Mouse (Mus musculus) bone marrow, adult 2 months (tissue): ENCODE results near the gene Tnfrsf21.

Source experiments
- CTCF ChIP-seq: fragments of 200-500 bp; IDR thresholded peaks from 2 replicates; pipeline ENCODE4 v1.5.1; 2011; ENCODE audit warnings: low read length, control low read depth; ENCODE audit not compliant: control insufficient read depth, insufficient read depth
- POLR2A ChIP-seq: fragments of 200-500 bp; IDR thresholded peaks from 2 replicates; pipeline ENCODE4 v1.6.1; 2011; ENCODE audit warnings: low read depth, mild to moderate bottlenecking, control low read depth, low read length, borderline replicate concordance; ENCODE audit not compliant: control insufficient read depth

DNA sequence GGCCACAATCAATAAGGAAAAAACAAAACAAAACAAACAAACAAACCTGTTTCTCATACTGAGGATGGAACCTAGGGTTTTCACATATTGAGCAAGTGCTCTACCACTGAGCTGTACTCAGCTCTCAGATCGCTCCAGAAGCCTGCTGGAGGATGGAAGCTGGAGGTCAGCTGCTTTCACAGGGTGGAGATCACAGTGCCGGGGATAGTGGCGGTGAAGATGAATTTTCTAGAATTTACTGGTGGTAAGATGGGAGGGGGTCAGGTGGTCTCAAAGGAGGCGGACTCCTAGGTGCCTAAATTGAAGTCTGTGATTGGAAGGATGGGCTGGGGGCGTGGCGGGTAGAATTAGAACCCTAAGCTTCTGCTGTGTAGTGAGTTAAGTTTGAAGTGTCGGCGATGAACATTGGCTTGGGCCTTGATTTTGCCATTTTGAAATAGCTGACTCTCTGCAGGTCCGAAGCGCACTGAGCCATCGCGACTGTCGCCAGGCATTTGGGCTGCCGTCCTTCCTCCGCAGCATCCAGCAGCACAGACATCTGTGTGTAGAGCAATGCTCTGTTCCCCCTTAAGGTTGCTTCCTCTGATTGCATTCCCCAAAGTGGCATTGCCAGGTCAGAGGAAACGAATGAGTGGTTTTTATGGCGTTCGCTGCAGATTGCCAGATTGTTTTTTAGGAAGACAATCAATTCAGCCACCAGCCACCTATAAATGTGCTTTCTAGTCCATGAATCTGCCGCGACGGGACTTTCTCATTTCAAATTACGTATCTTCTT lies 9.7 kb downstream of the Tnfrsf21 start:
- TF ChIP-seq CTCF (no peak), POLR2A (no peak)
